Mouse (Mus musculus) gastrocnemius, postnatal 4 days (tissue): ENCODE measurements at regions not wholly inside any gene's neighbourhood (a gene's known extent, or its start where the extent isn't known, plus 50 kb on each side); places are given as distances from the start of the nearest gene placed in this dataset.
A peak's percentile ranks its signal among the peaks of the same experiment; 100 is the strongest.

Experiments used
- DNase-seq, 2 experiments: peaks; one replicate each; pipeline ENCODE4 v3.0.0; 2021 to 2022; ENCODE audit warnings: low spot score in 2 of 2, mixed read lengths in 2 of 2

DNA sequence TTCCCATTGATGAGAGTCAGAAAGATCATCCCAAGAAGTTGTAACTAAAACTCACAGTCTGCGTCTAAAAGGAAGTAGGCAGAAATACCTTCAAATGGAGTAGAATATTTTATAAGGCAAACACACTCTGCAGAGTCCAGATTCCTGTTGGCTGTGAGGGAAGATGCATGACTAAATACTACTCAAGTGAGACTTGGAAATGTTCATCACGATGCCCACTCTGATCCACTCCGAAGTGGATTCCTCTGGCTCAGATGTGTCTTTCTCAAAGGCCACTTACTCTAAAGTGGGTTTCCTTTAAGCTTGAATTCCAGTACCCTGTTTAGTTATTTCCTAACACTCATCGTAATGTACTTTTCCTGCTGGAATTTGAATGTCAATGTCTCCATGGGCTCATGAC, 385.2 kb upstream of the Gm10131 start:
- DNase-seq: no peak

DNA sequence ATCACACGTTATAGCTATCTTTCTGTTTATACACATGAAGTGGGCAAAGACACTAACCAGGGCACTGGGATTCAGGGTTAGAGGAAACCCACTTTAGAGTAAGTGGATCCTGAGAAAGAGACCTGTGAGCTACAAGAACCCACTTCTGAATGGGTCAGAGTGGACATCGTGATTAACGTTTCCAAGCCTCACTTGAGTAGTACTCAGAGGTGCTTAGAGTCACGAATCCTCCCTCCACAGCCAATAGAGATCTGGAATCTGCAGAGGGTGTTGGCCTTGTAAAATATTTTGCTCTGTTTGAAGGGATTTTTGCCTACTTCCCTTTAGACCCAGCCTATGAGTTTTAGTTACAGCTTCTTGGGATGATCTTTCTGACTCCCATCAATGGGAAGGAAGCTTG, 384.4 kb upstream of the Gm10131 start:
- no peak for DNase-seq

DNA sequence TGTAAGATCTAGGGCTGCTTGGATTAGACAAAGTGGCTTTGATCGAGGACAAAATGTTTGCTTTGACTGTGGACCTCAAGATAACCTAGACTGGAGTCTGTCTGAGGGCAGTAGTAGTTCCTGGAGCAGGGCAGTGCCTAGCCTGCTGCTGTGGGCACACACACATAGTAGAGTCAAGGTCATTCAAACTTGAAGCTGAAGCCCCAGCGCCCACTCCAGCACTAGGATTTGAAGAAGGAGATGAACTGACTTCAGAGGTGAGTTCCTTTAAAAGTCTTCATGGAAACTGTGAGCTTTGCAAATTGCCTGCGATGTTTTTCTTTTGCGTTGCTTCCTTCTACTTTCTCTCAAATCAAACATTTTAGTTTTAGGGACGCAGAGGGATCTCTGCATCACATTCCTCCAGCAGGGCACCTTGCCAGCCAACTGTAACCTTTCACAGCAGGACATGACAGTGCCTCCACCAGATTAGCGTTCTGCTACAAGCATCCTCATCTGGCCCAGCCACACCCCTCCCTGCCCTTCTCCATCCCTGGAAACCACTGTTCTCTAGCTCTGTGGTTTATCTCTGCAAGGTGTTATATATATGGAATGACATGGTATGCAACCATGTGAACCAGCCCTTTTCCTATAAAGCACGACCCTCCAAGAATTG, 377.3 kb upstream of the Gm10131 start:
- no peak for DNase-seq

DNA sequence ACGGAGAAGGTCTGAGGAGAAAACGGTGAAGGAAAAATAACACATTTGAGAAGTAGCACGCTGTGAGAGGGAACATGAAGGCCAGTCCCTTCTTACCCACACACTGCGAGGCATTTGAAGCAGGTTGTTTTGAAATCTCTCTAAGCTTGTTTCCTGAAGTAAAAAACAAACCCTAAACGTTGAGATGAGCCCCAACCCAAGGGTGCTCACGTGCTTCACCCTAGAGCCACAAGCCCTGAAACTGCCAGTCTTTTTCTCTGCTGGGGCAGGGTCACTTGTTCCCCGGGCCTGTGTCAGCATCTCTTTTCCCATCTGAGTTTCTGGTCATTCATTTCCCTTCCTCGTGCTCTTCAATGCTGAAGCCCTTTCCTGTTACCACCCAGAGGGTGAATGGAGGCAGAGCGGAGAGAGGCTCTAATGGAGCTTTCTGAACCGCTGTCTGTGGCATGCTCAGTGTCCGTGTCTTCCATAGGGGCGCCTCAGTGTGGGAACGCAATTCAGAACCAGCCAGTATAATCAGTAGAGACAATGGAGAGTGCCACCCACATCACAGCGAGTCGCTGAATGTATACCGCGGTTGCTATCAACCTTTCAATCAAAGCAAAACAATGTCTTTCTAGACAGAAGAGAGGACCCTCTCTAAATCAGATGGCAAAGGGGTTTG, 375.0 kb upstream of the Gm10131 start:
- DNase-seq: no peak

DNA sequence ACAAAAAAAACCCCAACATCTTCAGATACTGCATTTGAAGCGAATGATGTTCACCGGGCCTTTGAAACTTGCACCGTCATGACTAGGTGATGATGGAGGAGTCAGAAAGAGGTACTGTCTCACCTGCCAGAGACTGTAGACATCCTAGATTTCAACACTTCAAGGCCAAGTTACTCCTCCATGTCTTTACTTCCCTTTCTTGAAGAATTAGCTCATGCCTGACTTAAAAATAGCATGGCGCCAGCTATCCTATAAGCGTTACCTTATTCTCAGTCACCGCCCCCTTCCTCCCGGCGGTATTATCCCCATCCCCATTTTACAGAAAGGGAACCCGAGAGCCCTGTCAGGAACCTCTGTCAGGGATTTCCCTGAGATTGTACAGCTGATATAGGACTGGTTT, 374.4 kb upstream of the Gm10131 start:
- no peak for DNase-seq

DNA sequence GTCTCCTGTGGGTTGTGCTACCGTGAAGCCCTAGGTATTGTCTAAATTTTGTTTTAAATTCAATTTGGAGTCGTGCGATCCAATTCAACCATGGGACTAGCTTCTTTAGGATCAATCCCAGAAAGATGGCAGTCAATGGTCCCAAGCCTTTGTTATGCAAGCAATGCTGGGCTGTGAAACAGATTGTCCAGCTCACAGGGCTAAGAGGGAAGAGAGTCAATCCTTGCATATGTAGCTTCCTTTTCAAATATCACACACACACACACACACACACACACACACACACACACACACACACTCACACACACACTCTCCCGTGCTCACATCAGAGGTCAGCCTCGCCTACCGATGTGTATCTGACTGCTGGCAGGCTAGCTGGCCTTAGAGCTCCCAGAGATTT, 373.8 kb upstream of the Gm10131 start:
- DNase-seq: no peak

DNA sequence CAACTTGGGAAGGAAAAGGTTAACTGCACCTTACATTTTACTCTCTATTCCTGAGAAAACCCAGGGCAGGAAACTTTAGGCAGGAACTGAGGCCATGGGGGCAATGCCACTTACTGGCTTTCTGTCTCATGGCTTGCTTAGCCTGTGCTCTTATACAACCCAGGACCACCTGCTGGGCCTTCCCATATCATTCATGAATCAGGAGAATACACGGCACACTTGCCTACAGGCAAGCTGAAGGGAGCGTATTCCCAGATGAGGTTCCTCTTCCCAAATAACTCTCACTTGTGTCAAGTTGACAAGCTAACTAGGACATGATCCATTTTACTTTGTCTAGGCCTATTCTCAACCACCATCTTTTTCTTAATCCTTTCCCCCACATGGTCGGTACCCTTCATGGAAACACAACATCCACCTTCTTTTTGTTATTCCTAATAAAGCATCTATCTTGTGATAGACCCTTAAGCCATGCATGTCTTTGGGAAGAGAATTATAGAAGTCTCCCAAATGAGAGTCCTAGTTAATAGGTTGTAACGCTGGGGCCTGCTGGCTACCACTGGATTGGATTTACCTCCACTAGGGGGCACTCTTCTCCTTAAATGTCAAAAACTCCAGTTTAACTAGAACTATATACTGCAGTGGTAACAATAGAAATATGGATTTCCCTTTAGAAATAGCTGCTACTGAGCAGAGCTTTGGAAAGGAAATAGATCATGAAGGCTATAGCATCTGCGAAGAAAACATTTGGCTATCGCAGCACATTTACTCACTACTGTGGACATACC, 373.2 kb upstream of the Gm10131 start:
- peak in 1 of 2 experiments; percentile 35 for DNase-seq

DNA sequence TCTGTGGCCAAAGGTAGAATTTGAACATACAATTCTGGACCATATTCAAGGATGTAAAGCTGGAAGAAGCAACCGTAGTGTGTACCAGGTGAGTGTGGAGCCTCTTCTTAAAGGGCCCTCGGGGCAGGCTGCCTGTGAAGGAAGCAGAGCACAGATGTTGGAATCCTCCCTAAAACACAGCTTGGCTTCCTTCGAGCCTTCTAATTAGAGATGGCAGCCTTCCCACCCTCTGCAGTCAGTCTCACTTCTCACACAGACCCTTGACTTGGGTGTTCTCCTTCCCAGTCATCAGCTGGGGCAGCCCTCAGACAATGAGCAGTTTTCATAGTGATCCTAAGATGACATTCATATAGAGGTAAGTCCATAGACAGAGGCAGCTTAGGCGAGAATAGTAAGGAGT, 371.7 kb upstream of the Gm10131 start:
- no peak for DNase-seq

DNA sequence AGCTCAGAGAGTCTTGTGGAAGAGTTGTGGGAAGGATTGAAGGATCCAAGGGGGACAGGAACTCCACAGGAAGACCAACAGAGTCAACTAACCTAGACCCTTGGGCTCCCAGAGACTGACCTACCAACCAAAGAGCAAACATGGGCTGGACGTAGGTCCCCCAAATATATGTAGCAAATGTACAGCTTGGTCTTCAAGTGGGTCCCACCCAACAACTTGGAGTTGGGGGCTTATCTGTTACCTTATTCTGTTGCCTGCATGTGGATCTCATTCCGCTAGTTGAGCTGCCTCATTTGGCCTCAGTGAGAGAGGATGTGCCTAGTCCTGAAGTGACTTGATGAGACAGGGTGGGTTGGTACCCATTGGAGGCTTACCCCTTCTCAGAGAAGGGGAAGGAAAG, 371.1 kb upstream of the Gm10131 start:
- no peak for DNase-seq

DNA sequence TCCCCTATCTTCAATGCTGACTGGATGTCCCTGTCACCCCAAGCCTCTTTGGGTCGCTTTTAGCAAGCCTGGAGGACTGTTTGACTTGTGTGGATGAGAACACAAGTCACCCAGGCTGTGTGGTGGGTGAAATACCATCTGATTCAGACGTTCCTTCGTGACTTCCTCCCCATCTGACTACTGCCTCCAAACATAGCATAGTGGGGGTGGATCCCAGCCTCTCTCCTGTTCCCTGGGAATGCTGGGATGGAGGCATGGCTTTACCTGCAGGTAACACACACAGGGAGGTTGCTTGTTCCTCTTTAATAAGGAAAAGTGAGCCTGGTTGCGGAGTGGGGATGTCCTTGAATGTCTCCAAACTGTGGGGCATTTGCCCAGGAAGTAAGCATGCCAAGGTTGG, 369.0 kb upstream of the Gm10131 start:
- DNase-seq: no peak

DNA sequence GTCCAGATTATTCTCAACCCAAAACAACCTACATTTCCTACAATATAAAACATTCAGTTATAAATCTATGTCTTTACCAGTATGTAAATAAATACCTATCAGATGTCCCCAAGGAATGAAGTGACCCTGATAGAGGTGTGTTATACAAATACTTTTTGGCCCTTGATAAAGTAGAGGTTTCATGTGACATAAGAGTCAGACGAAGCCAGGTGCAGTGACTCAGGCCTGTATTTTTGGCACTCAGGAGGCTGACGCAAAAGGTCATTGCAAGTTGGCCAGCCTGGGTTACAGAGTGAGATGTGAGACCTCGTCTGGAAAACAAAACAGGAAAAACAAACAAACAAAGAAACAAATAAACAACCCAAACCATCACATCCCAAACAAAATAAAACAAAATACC, 367.4 kb upstream of the Gm10131 start:
- DNase-seq: no peak

DNA sequence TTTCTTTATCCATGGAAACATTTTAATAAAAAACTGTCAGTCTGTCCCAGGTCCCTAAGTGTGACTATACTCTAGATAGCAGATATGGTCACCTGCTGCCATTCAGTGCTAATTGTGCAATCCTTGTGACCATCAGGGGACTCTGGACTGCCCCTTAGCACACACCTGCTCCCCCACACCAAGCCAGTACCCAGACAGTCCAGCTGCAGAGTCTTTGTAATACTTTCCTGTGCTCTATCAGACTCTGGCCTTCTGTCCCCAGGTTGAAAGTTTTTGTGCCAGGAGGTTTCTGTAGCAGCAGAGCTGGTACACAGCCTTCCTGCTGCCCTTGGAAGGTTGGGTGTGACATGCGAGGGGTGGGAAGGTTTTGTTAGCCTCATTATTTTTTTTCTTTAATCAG, 366.9 kb upstream of the Gm10131 start:
- no peak for DNase-seq

DNA sequence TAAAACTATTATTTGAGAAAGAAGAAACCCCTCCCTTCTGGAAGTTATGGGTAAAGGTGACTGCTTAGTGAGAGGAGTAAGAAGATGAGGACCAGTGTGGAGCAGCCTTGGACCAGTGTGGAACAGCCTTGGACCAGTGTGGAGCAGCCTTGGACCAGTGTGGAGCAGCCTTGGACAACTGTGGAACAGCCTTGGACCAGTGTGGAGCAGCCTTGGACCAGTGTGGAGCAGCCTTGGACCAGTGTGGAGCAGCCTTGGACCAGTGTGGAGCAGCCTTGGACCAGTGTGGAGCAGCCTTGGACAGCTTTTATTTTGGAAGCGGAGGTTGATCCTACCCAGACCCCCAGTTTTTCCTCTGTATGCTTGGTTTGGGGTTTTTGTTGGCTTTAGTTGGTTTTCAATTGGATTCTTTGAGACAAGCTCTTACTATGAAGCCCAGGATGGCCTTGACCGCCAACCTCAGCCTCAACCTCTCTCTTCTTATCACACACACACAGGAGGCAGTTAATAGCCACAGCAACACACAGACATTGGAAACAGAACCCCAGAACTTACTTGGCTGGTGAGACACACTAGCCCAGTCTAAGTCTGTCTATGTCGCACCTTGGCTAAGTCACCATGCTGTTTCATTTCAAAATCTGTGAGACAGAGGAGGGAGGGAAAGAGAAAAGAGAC, 364.7 kb upstream of the Gm10131 start:
- no peak for DNase-seq

DNA sequence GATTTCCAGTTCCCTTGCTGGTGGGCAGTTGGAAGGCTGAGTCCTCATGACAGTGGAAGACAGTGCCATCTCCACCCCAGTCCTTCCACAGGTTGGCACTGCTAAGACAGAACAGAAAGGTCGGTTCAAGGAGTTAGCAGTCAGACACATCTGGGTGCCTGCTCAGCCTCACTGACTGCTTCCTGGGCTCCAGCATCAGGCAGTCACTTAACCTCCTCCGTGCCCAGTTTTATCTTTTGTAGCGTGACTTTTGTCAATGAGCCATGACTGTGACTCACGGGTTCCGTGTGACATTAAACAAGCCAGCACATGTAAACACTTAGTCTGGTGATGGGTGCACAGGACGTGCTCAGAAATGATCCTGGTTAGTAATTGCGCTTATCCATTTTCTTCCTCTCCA, 363.1 kb upstream of the Gm10131 start:
- no peak for DNase-seq

DNA sequence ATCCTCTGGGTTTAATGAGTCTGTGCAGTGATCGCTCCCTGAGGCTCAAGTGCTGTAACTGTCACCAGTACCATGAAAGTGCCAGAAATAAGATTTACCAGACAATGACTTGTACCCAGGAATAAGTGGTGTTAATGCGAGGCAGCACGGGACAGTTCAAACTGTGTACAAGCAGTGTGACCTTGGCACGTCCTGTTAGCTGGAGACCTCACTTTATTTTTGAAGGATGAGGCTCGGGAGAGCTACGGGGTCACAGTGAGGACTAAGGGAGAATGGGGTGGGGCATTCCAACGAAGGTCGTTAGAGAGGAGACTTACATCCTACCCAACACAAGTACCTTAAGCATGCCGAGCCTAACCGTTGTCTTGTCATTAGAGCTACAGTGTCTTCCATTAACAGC, 362.2 kb upstream of the Gm10131 start:
- no peak for DNase-seq

DNA sequence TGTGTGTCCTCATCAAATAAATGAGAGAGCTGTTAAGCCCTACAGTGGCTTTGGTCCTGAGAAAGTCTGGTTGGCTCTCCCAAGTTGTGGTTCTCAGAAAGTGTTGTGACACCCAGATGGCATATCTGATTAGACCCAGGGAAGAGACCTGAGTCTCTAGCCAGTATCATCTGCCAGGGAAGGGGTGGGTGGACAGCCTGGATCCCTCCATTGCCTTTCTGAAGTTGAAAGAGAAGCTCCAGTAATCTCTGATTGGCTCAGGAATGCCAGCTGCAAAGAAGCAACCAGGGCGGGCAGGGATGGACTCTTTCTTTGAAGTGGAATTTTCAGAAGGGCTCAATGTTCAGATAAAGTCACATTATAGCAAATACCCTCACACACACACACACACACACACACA, 361.8 kb upstream of the Gm10131 start:
- no peak for DNase-seq

DNA sequence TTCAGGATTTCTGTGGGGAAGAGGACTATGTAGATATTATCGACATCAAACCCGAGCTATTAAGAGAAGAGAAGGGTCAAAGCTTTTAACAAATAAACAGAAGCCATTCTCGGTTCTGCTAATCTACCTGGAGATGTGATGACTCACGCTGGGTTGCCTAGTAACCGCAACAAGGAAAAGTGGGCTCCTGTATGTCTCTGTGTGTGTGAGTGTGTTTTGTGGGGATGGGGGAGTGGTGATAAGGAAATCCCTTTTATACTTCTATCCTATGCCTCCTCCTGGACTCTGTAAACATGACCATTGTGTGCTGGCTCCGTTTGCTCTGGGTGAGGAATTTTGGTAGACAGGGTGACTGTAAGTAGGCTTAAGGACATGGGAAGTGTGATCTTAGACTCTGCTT, 361.3 kb upstream of the Gm10131 start:
- DNase-seq: no peak

DNA sequence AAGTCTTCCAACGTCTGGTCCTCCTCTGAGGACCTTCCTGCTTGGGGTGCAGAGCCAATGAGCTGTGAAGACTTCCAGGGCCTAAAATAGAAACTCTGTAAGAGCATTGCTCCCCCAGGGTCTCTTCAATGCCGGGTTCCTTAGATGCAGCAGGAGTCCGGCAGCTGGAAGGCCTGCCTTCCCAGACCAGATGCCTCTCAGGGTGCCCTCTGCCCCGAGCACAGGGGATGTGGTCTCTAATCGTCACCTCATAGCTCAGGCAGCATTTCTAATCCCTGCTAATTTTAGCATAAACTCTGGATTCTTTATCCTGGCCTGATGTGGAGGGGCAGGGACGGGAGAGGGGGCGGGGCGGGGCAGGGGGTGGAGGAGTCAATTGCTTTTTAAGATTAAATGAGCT, 360.9 kb upstream of the Gm10131 start:
- peak in 1 of 2 experiments; percentile 14 for DNase-seq

DNA sequence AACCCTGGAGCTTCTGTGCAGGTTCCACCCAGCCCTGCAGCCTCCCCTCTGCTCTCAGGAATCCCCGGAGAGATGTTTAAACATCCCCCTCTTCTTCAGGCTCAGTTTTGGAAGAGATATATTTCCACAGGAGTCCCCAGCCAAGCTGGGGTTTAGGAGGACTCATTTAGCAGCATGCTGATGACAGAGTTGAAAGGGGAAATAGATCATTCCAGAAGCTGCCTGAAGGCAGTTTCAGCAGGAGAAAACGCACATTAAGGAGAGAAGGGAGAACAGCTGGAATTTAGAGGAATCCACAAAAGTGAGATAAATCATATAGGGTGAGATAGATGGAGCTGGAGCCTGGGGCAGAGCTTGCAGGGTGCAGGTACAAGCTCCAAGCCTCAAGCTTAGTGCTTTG, 357.6 kb upstream of the Gm10131 start:
- DNase-seq: no peak

DNA sequence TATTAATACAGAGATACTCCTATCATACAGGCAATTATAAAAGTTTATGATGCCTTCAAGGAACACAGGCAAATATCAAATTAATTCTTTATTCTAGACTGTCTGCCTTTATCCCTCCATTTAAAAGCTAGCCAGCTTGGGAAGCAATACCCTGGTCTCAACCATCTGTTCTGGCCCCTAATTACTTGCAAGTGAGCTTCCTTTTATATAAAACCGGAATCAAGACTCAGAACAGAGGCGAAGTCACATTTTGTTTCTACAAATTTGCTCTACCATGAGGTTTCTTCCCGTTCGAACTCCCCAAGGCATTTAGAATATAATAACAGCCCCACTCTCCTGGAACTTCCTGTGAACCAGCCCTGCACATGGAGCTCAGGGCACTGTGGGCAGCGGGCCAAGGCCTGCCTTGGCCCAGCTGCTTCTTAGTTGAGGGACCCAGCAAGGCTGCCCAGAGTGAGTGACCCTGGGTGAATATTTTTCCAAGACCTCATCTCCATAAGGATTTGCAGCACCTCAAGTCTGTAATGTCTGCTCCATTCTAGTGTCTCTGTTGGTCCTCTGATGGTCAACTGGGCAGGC, 355.3 kb upstream of the Gm10131 start:
- no peak for DNase-seq

DNA sequence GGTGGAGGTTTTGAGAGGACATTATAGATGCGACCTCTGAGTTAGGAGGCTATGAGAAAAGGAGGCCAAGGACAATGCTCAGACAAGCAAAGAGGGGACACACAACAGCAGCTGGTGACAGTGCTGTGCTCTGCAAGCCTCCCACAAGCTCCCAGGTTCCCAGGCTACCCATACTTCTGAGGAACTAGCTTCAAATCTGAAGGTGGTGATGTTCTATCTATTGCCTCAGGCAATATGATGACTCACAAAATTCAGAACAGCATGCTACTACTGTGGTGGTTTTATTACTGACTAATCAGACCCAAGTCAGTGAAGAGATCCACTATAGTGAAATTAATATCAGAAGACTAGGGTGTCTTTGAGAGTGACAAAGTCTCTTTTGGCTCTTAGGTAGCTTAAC, 353.9 kb upstream of the Gm10131 start:
- DNase-seq: no peak

DNA sequence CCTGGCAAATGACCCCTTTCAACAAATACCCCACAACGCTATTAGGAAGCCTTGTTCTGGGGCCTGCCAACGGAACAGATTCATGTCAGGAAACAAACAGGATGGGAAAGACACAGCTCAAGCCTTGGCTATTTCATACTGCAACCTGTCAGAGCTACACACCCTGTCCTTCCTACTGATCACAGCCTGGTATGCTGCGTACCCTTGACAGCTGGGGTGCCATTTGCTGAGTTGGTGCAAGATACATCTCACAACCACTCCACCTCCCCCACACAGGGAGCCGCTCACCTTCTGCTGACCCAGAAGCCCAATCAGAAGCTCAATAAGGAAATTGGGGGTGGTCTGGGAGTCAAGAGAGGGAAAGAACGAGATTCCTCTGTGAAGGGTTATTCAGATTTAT, 350.7 kb upstream of the Gm10131 start:
- DNase-seq: no peak
